In genomic region chr3:97960783-97961594, GRCm38 (mm10) we compare ENCODE assay signal across 17 mouse cellular contexts. TPM values are rescaled to one million over a fixed set of nuclear protein-coding genes. Genes with fewer than 3 reads are reported as not detected.
DNase-seq lines count a peak whose midpoint lies in the region; ATAC-seq and TF ChIP-seq lines count a peak whose summit lies in the region.
"Had no signal": no experiment of that assay in that cellular context is flagged by ENCODE, and none has a peak within 500 bp of the region (broad histone marks: within the 10 kb centered on the region; RNA-seq: fewer than 3 reads in every experiment).

No protein-coding gene starts in this region.

- no peaks in the 10 kb centered on the region for H3K27me3 ChIP-seq in forebrain, postnatal 0 days (ENCODE audit: insufficient read depth, low read length)
- H3K27me3 ChIP-seq in forebrain, embryonic 13.5 days, result no peaks in the 10 kb centered on the region
- H3K27me3 ChIP-seq: lung, embryonic 15.5 days had no signal

- no peak overlapping the region for H3K4me2 ChIP-seq in forebrain, postnatal 0 days (ENCODE audit: low read depth)
- H3K4me2 ChIP-seq in forebrain, embryonic 13.5 days, result no peak overlapping the region
- H3K4me2 ChIP-seq: lung, embryonic 15.5 days had no signal

- no peak for TF ChIP-seq CTCF in forebrain, postnatal 0 days (IDR thresholded peaks at IDR 0.05; ENCODE audit: low read depth)
- TF ChIP-seq CTCF in brain, embryonic 14.5 days (IDR thresholded peaks at IDR 0.05; ENCODE audit: borderline replicate concordance, extremely low read depth, insufficient read depth, insufficient read length), result no peak

- TF ChIP-seq POLR2A in brain, embryonic 14.5 days (IDR thresholded peaks at IDR 0.05; ENCODE audit: borderline replicate concordance, extremely low read depth, insufficient read depth, insufficient read length, poor library complexity, severe bottlenecking), result no peak

- WGBS in forebrain, postnatal 0 days, result 48% methylated on average over 14 of the region's 14 CpGs
- 49% methylated on average over 14 of the region's 14 CpGs for WGBS in forebrain, embryonic 13.5 days

- no peak overlapping the region for H3K9ac ChIP-seq in forebrain, postnatal 0 days
- no peak overlapping the region; the same call in 1 of the 2 replicates for H3K9ac ChIP-seq in forebrain, embryonic 13.5 days
- H3K9ac ChIP-seq: lung, embryonic 15.5 days had no signal

- H3K36me3 ChIP-seq in forebrain, postnatal 0 days (ENCODE audit: insufficient read depth), result no peaks in the 10 kb centered on the region
- no peaks in the 10 kb centered on the region for H3K36me3 ChIP-seq in forebrain, embryonic 13.5 days (ENCODE audit: poor library complexity, severe bottlenecking)
- H3K36me3 ChIP-seq: lung, embryonic 15.5 days had no signal

- ATAC-seq in forebrain, postnatal 0 days, result peak; percentile 66
- no peak for ATAC-seq in forebrain, embryonic 13.5 days
- peak; percentile 23 to 25; a peak in 1 of 4 replicates for ATAC-seq in hematopoietic stem cell, adult 5-6 weeks (replicated peaks in 1 of 2; ENCODE audit: insufficient read depth in 1 of 2, low FRiP score in 2 of 2, low TSS enrichment in 1 of 2, low read depth in 1 of 2, poor library complexity in 2 of 2, severe bottlenecking in 2 of 2)
- peak; percentile 36 for ATAC-seq in megakaryocyte, adult 5-6 weeks (ENCODE audit: poor library complexity, severe bottlenecking)

- H3K4me1 ChIP-seq in forebrain, postnatal 0 days (ENCODE audit: insufficient read depth), result no peaks in the 10 kb centered on the region
- H3K4me1 ChIP-seq in forebrain, embryonic 13.5 days, result 0 out of 2 replicates have a peak, but pooled peaks cover 10% of the 10 kb centered on the region

- no peaks in the 10 kb centered on the region for H3K9me3 ChIP-seq in forebrain, postnatal 0 days (ENCODE audit: low read length)
- H3K9me3 ChIP-seq in forebrain, embryonic 13.5 days (replicated peaks), result no peaks in the 10 kb centered on the region
- H3K9me3 ChIP-seq: lung, embryonic 15.5 days had no signal

- DNase-seq in forebrain, postnatal 0 days, result no peak
- peak; percentile 37 for DNase-seq in brain, embryonic 14.5 days (ENCODE audit: low read depth)
- DNase-seq in thymus, postnatal 0 days (ENCODE audit: low spot score), result no peak
- no peak for DNase-seq in heart, adult 8-10 months (ENCODE audit: low spot score)
- DNase-seq in kidney, postnatal 36 days, result no peak
- DNase-seq: adrenal gland, postnatal 10 days; cerebellum, postnatal 10 days; heart, adult 2 months; heart, postnatal 10 days; kidney, adult 11 months; right cerebral cortex, adult 18-20 months; spleen, adult 18-20 months had no signal

- H3K4me3 ChIP-seq in forebrain, postnatal 0 days (ENCODE audit: low read depth, low read length), result no peak overlapping the region
- H3K4me3 ChIP-seq in forebrain, embryonic 13.5 days, result no peak overlapping the region
- H3K4me3 ChIP-seq: heart, adult 2 months; left cerebral cortex, adult 2 months; lung, embryonic 15.5 days had no signal

- H3K27ac ChIP-seq in forebrain, postnatal 0 days (ENCODE audit: low read depth, low read length), result no peak overlapping the region
- no peak overlapping the region for H3K27ac ChIP-seq in forebrain, embryonic 13.5 days
- H3K27ac ChIP-seq: heart, adult 2 months; left cerebral cortex, adult 2 months; lung, embryonic 15.5 days had no signal

RNA-seq across cellular contexts. Expression of gene Notch2, which starts 52.3 kb away (rescaled TPM):
- total RNA-seq in forebrain, postnatal 0 days (2014; rRNA removed), result 16.6 and 28.4 TPM in 2 replicates
- polyA plus RNA-seq in forebrain, postnatal 0 days (2015; fragmentation: Nextera tagmentation; extraction: Ambion mirVana), result 5.9 and 8.1 TPM in 2 replicates
- polyA plus RNA-seq in forebrain, embryonic 13.5 days (2015; fragmentation: Nextera tagmentation; extraction: Ambion mirVana), result 18.6 and 19.9 TPM in 2 replicates
- 15.5 and 18.2 TPM in 2 replicates for polyA plus RNA-seq in brain, embryonic 14.5 days (2012; rRNA removed)
- total RNA-seq in hematopoietic stem cell, adult 5-6 weeks (2017), result 46.6 and 58.7 TPM in 2 replicates
- total RNA-seq in megakaryocyte, adult 5-6 weeks (2015), result 92.1 and 97.4 TPM in 2 replicates
- 81.7 and 104 TPM in 2 replicates for total RNA-seq in megakaryocyte, adult 5-6 weeks (2017)
- 9.9 and 11.3 TPM in 2 replicates for polyA plus RNA-seq in thymus, postnatal 0 days (2015; fragmentation: Nextera tagmentation; extraction: Ambion mirVana)
- 10 to 100 TPM; 15.1 to 20.0 (median 15.4) TPM for total RNA-seq in heart, adult 8-10 months (2022)

RNA-seq across cellular contexts. Expression of gene Sec22b, which starts 60.0 kb away (rescaled TPM):
- 71.3 and 73.9 TPM in 2 replicates for total RNA-seq in forebrain, postnatal 0 days (2014; rRNA removed)
- polyA plus RNA-seq in forebrain, postnatal 0 days (2015; fragmentation: Nextera tagmentation; extraction: Ambion mirVana), result 83.4 and 91.4 TPM in 2 replicates
- 106 and 117 TPM in 2 replicates for polyA plus RNA-seq in forebrain, embryonic 13.5 days (2015; fragmentation: Nextera tagmentation; extraction: Ambion mirVana)
- 51.2 and 53.4 TPM in 2 replicates for polyA plus RNA-seq in brain, embryonic 14.5 days (2012; rRNA removed)
- total RNA-seq in hematopoietic stem cell, adult 5-6 weeks (2017), result 44.5 and 57.4 TPM in 2 replicates
- total RNA-seq in megakaryocyte, adult 5-6 weeks (2015), result 83.9 and 98.2 TPM in 2 replicates
- total RNA-seq in megakaryocyte, adult 5-6 weeks (2017), result 51.7 and 69.2 TPM in 2 replicates
- 108 and 112 TPM in 2 replicates for polyA plus RNA-seq in thymus, postnatal 0 days (2015; fragmentation: Nextera tagmentation; extraction: Ambion mirVana)
- total RNA-seq in heart, adult 8-10 months (2022), result 10 to 100 TPM; 43.2 to 56.8 (median 53.3) TPM
